Mouse (Mus musculus) urinary bladder, postnatal 0 days (tissue): Measurements from ENCODE around the gene Olfr707. TPM values are rescaled to one million over a fixed set of nuclear protein-coding genes. Genes with fewer than 3 reads are reported as not detected.

Source experiments
- polyA plus RNA-seq: library from polyadenylated mRNA; unstranded; fragments of >200 nt; fragmentation: Nextera tagmentation; extraction: Ambion mirVana; gene quantifications from 2 replicates; pipeline ENCODE4 v1.2.1, GENCODE M21; 2015

Olfr707 gene
- not detected in 2 replicates for polyA plus RNA-seq

DNA sequence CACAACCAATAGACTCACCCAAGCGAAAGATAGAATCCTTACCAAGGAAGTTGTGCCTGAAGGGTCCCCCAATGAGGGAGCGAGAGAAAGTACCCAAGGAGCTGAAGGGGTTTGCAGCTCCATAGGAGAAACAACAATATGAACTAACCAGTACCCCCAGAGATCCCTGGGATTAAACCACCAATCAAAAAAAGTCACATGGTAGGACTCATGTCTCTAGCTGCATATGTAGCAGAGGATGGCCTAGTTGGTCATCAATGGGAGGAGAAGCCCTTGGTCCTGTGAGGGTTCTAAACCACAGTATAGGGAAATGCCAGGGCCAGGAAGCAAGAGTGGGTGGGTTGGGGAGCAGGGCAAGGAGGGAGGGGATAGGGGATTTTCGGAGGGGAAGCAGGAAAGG is at the start of gene Olfr707:
Gene Olfr707, minus strand, starts transcription at position 101 of the 400 bp plus-strand sequence.

GRCm38 (mm10) chr7:106948212-106948611 is 47.2 kb upstream of the Olfr707 start, which contains the start of gene Olfr710:
Gene Olfr710, minus strand, starts transcription at chr7:106948312.

DNA sequence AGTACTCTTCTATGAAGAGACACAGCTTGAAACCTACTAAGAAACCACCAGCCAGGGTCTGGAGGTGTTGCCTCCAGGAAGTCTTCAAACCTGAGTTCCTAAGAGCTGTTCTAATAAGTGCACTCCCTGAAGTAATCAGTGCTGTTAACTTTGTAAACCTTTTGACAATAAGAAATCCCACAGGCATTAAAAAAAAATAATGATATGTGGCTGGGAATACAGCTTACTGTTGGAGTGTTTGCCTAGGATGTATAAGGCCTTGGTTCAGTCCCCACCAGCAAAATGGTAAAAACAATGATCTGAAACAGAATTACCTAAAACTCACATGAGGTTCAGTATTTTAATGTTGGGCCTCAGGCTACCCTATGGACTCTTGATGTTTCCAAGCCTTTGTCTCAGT is 31.1 kb upstream of the Olfr707 start, which contains the start of gene Olfr709-ps1:
Gene Olfr709-ps1, minus strand, starts transcription at position 101 of the 400 bp plus-strand sequence.

DNA sequence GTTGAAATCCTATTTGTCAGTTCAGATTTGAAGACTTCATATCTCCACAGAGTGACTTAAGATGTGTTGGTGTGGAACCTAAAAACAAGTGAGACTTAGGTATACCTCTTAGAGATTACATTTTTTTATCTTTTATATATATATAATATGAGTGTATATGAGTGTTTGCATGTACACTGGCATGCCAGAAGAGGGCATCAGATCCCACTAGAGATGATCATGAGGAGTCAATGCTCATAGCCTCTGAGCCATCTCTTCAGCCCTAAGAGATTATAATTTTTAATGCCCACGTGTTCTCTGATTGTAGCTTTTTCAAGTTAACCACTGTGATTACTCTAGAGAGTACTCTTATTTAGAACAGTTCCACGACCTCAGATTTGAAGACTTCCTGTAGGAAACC is 6.6 kb upstream of the Olfr707 start, which contains the start of gene Olfr1532-ps1:
Gene Olfr1532-ps1, plus strand, starts transcription at position 326 of the 400 bp plus-strand sequence.

GRCm38 (mm10) chr7:106888062-106888461 is 13.0 kb downstream of the Olfr707 start, which contains the start of gene Olfr706:
Gene Olfr706, minus strand, starts transcription at chr7:106888162.

DNA sequence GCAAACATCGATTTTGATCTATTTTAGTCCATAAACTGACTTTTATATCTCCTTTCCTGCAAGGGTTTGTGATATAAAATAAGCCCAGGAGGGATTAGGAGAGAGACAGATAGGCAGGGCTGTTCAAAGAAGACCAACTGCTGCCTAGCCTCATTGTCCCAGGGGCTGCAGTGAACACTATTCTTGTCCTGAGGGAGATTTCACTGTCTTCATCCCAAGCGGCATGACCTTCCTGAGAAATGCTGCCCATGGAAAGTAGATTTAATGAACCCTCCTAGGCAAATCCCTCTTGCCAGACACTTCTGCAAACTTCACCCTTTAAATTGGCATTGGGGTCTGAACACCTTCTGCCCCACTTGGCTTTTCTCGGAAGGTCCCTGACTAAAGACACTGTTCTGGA is 24.2 kb downstream of the Olfr707 start, which contains the start of gene Olfr705:
Gene Olfr705, minus strand, starts transcription at position 101 of the 400 bp plus-strand sequence.

GRCm38 (mm10) chr7:106862885-106863284 is 38.2 kb downstream of the Olfr707 start, which contains the start of gene Olfr704:
Gene Olfr704, plus strand, starts transcription at chr7:106863185.

GRCm38 (mm10) chr7:106843060-106843459 is 58.0 kb downstream of the Olfr707 start, which contains the start of gene Olfr703:
Gene Olfr703, plus strand, starts transcription at chr7:106843360.

Other genes starting within 250 kb of the Olfr707 start
- gene Olfr693, start 220.7 kb downstream of the Olfr707 start, polyA plus RNA-seq = not detected in 2 replicates
- gene Olfr694, start 209.4 kb downstream of the Olfr707 start, polyA plus RNA-seq = not detected in 2 replicates
- not detected in 2 replicates for gene Olfr695, start 184.8 kb downstream of the Olfr707 start, polyA plus RNA-seq
- gene Olfr697, start 158.8 kb downstream of the Olfr707 start, polyA plus RNA-seq = not detected in 2 replicates
- gene Olfr698, start 145.8 kb downstream of the Olfr707 start, polyA plus RNA-seq = not detected in 2 replicates
- not detected in 2 replicates for gene Olfr699, start 108.0 kb downstream of the Olfr707 start, polyA plus RNA-seq
- not detected in 2 replicates for gene Olfr700, start 92.4 kb downstream of the Olfr707 start, polyA plus RNA-seq
- gene Olfr701, start 87.1 kb downstream of the Olfr707 start, polyA plus RNA-seq = not detected in 2 replicates
- gene Olfr702, start 67.3 kb downstream of the Olfr707 start, polyA plus RNA-seq = not detected in 2 replicates
- gene Olfr703, start 57.9 kb downstream of the Olfr707 start, polyA plus RNA-seq = not detected in 2 replicates
- not detected in 2 replicates for gene Olfr704, start 38.1 kb downstream of the Olfr707 start, polyA plus RNA-seq
- not detected in 2 replicates for gene Olfr705, start 24.4 kb downstream of the Olfr707 start, polyA plus RNA-seq
- not detected in 2 replicates for gene Olfr706, start 13.1 kb downstream of the Olfr707 start, polyA plus RNA-seq
- gene Olfr1532-ps1, start 6.8 kb upstream of the Olfr707 start, polyA plus RNA-seq = not detected in 2 replicates
- gene Olfr709-ps1, start 31.0 kb upstream of the Olfr707 start, polyA plus RNA-seq = not detected in 2 replicates
- not detected in 2 replicates for gene Olfr710, start 47.1 kb upstream of the Olfr707 start, polyA plus RNA-seq
- not detected in 2 replicates for gene Olfr6, start 62.7 kb upstream of the Olfr707 start, polyA plus RNA-seq
- gene Olfr711, start 74.2 kb upstream of the Olfr707 start, polyA plus RNA-seq = not detected in 2 replicates
- not detected in 2 replicates for gene Olfr2, start 104.8 kb upstream of the Olfr707 start, polyA plus RNA-seq
- not detected in 2 replicates for gene Olfr713, start 129.9 kb upstream of the Olfr707 start, polyA plus RNA-seq
- gene Olfr714, start 169.7 kb upstream of the Olfr707 start, polyA plus RNA-seq = not detected in 2 replicates
- gene Olfr17, start 192.0 kb upstream of the Olfr707 start, polyA plus RNA-seq = not detected in 2 replicates
- gene Olfr715b, start 209.1 kb upstream of the Olfr707 start, polyA plus RNA-seq = not detected in 2 replicates
- gene Olfr715, start 229.8 kb upstream of the Olfr707 start, polyA plus RNA-seq = not detected in 2 replicates
- not detected in 2 replicates for gene Olfr716, start 237.1 kb upstream of the Olfr707 start, polyA plus RNA-seq